Mouse (Mus musculus): ENCODE data around the gene Csnk1e. TPM values are rescaled to one million over a fixed set of nuclear protein-coding genes. Genes with fewer than 3 reads are reported as not detected.

The Csnk1e gene
- polyA plus RNA-seq, 1 experiment from 2014 or later = 316 TPM

DNA sequence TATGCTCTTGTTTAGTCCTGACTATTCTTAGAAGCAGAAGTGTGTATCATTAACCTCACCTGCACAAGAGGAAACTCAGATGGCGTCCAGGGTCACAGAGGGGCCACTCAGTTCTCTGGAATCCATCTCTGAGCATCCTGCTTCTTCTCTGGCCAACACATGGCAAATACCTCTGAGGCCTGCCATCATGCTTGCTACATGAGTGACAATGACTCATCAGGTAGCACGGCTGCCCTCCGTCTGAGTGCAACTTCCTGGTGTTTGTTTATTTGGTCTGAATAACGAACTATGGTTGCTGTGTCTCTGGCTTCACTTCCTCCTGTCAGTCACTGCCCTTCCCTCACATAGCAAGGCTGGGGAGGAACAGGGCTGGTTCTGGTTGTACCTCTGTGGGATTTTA is 40.9 kb downstream of the Csnk1e start:
- Histone ChIP-seq H3K9me3 (no peaks in the 10 kb centered on the region), H3K36me3 (peaks cover 29% of the 10 kb centered on the region), H3K27ac (replicated peaks) (no peak overlapping the region), H3K4me2 (replicated peaks) (no peak overlapping the region), H3K27me3 (no peaks in the 10 kb centered on the region), H3K4me1 (no peaks in the 10 kb centered on the region), H3K4me3 (no peak overlapping the region), H3K9ac (replicated peaks) (no peak overlapping the region)
- 77% methylated on average over 4 of the region's 4 CpGs for WGBS
- no peak for ATAC-seq (replicated peaks)

DNA sequence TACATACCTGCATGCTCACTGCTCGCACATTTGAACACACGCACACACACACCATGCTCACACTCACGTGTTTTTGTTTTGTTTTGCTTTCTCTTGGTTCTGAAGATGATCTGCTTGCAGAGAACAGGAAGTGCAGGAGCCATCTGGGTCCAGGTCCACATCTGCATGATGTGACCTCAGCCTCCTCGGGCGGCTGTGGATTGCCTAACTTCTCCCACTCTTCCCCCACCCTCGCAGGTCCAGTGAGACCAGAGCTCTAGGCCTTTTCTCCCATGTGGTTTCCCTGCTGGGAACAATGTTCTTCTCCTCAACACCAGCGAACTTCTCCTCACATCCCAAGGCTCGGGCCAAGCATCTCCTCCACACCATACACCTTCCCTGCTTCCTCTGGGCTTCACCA is 41.6 kb downstream of the Csnk1e start:
- Histone ChIP-seq H3K4me2 (replicated peaks) (no peak overlapping the region), H3K36me3 (peaks cover 22% of the 10 kb centered on the region), H3K9ac (replicated peaks) (no peak overlapping the region), H3K9me3 (no peaks in the 10 kb centered on the region), H3K4me1 (no peaks in the 10 kb centered on the region), H3K4me3 (no peak overlapping the region), H3K27ac (replicated peaks) (no peak overlapping the region), H3K27me3 (no peaks in the 10 kb centered on the region)
- 89% methylated on average over 8 of the region's 8 CpGs for WGBS
- ATAC-seq (replicated peaks) = no peak

DNA sequence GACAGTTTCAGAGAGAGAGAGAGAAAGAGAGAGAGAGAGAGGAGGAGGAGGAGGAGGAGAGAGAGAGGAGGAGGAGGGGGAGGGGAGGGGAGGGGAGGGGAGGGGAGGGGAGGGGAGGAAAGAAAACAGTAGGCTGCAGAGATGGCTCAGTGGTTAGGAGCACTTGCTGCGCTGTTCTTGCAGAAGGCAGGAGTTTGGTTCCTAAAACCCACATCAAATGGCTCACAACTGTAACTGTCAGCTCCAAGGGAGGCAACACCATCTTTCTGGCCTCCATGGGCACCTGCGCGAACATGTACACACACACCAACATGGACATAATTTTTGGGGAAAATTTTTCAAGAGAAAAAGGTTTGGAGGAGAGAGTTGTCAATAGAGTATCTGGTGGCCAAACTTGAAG is 42.2 kb downstream of the Csnk1e start:
- Histone ChIP-seq H3K36me3 (peaks cover 16% of the 10 kb centered on the region), H3K9me3 (no peaks in the 10 kb centered on the region), H3K27me3 (no peaks in the 10 kb centered on the region), H3K4me2 (replicated peaks) (no peak overlapping the region), H3K27ac (replicated peaks) (no peak overlapping the region), H3K9ac (replicated peaks) (no peak overlapping the region), H3K4me3 (no peak overlapping the region), H3K4me1 (no peaks in the 10 kb centered on the region)
- 93% methylated on average over 3 of the region's 3 CpGs for WGBS
- ATAC-seq (replicated peaks) = no peak

DNA sequence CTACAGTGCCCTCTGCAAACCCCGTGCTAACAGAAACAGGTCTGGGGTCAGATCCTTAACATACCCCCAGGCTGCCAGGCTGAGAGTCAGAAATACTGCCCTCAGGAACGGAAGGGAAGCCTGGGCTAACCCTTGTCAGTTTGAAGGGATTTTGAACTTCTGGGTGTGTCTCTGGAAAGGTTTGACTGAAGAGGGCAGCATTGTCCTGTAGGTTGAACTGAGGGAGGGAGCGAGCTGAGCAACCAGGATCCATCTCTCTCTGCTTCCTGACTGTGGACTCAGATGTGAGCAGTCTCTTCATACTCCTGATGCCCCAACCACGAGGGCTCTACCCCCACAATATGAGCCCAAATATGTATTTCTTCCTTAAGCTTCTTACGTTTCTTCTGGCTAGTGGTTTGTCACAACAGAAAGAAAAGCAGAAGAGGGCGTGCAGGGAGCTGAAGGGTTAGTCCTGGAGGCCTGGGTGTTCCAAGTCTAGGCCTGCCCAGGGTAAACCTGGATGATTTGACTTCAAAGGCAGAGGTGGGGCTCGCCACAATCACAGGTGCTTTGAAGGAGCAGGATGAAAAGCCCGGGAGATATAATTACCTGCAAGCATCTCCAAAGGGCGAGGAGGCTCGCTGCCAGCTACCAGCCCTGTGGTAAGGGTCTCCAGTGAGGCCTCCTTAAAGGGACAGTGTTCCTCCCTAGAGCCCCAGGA is 43.9 kb downstream of the Csnk1e start:
- H3K36me3 ChIP-seq = peaks cover 4% of the 10 kb centered on the region; the same call in 1 of the 2 replicates
- no peak overlapping the region for H3K4me2 ChIP-seq (replicated peaks)
- no peak overlapping the region for H3K27ac ChIP-seq (replicated peaks)
- 57% methylated on average over 10 of the region's 10 CpGs for WGBS
- no peak overlapping the region for H3K9ac ChIP-seq (replicated peaks)
- H3K27me3 ChIP-seq = no peaks in the 10 kb centered on the region
- no peak for ATAC-seq (replicated peaks)
- H3K4me1 ChIP-seq = no peaks in the 10 kb centered on the region
- no peaks in the 10 kb centered on the region for H3K9me3 ChIP-seq
- H3K4me3 ChIP-seq = no peak overlapping the region

DNA sequence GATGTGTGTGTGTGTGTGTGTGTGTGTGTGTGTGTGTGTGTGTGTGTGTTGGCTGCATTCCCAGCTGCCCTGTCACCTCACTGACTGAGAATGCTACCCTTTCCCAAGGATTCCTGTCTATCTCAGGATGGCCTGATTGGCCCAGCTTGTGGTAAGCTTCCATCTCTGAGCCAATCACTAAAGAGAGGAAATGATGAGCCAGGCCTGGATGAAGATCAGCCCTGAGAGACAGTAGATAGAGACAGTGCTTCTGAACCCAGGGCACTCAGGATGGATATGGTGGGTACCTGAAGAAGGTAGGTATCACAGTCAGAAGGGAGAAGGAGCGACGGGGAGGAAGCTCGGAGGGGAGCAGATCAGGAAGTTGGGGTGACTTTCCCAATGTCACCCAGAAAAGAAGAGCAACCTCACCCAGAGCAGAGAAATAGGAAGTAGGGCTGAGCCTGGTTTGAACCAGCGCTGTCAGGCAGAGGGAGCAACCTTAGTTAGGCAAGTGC is 46.2 kb downstream of the Csnk1e start:
- Histone ChIP-seq H3K4me2 (replicated peaks) (no peak overlapping the region), H3K27ac (replicated peaks) (no peak overlapping the region), H3K9ac (replicated peaks) (no peak overlapping the region), H3K4me1 (no peaks in the 10 kb centered on the region; the same call in 1 of the 2 replicates), H3K27me3 (no peaks in the 10 kb centered on the region; the same call in 1 of the 2 replicates), H3K4me3 (no peak overlapping the region), H3K36me3 (no peaks in the 10 kb centered on the region), H3K9me3 (no peaks in the 10 kb centered on the region)
- no peak for ATAC-seq (replicated peaks)
- 90% methylated on average over 4 of the region's 4 CpGs for WGBS

DNA sequence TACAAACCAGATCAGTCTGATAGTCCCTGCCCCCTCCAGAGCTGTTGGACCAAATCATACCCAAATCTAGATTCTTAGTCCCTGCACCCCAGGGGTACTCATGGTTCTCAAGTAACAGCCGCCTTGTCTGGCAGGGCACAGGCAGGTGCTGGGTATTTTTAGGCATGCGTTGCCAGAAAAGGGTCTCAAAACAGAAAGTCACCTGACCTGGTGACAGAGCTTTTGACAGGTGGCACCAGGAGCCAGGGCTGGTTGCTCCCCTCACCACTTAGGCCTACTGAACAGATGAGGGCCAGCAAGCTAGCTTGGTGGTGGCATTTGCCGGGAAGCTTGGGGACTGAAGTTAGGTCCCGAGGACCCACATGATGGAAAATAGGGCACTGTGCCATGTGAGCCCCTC is 48.8 kb downstream of the Csnk1e start:
- H3K27me3 ChIP-seq = no peaks in the 10 kb centered on the region; the same call in 1 of the 2 replicates
- no peak overlapping the region for H3K9ac ChIP-seq (replicated peaks)
- 87% methylated on average over 4 of the region's 4 CpGs for WGBS
- no peak overlapping the region for H3K4me3 ChIP-seq
- ATAC-seq (replicated peaks) = no peak
- no peak overlapping the region for H3K4me2 ChIP-seq (replicated peaks)
- no peaks in the 10 kb centered on the region for H3K36me3 ChIP-seq
- H3K9me3 ChIP-seq = no peaks in the 10 kb centered on the region
- H3K27ac ChIP-seq (replicated peaks) = no peak overlapping the region
- H3K4me1 ChIP-seq = peaks cover 15% of the 10 kb centered on the region

DNA sequence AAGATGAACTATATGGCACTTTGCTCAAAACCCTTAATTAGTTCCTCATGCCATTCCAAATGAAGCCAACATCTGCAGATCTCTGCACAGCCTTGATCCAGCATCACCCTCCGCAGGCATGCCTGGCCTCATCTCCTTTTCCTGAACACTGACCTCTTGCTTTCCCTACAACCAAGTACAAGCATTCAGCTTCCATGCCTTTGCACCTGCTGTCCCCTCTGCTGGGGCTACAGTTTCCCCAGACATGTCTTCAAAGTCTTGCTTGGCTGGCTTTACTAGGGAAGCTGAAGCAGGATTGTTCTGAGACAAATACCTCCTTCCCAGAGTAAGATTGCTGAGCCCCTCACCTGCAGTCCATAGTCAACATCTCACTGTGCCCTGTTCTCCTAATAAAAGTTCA is 51.1 kb downstream of the Csnk1e start:
- H3K9ac ChIP-seq (replicated peaks) = no peak overlapping the region
- no peak overlapping the region for H3K27ac ChIP-seq (replicated peaks)
- H3K4me1 ChIP-seq = peaks cover 32% of the 10 kb centered on the region
- H3K9me3 ChIP-seq = no peaks in the 10 kb centered on the region
- peak overlapping the region; percentile 95; the same call in 1 of the 2 replicates for H3K4me3 ChIP-seq
- 70% methylated on average over 1 of the region's 1 CpGs for WGBS
- no peak for ATAC-seq (replicated peaks)
- H3K36me3 ChIP-seq = no peaks in the 10 kb centered on the region
- no peak overlapping the region for H3K4me2 ChIP-seq (replicated peaks)
- no peaks in the 10 kb centered on the region; the same call in 1 of the 2 replicates for H3K27me3 ChIP-seq

DNA sequence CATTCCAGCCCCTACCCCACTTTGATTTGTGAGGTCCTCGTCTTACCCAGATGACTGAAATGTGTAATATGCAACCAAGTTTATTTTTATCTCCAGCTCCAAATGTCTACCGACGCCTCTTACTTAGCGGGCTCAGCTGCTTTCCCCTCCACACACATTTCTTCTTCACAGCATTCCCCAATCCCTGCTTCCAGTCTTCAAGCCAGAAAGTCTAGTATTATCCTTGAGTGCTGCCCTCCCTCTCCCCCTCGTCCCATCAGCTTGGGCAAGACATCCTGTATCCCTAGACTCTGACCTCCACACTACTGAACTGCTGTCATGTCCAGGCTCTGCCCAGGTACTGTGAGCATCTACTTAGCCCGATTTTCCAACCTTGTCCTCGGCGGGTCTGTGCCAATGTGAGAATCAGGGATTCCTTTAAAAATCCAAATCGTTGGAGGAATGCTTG is 51.6 kb downstream of the Csnk1e start:
- H3K27ac ChIP-seq (replicated peaks) = peak overlapping the region; percentile 50; the same call in 1 of the 2 replicates

DNA sequence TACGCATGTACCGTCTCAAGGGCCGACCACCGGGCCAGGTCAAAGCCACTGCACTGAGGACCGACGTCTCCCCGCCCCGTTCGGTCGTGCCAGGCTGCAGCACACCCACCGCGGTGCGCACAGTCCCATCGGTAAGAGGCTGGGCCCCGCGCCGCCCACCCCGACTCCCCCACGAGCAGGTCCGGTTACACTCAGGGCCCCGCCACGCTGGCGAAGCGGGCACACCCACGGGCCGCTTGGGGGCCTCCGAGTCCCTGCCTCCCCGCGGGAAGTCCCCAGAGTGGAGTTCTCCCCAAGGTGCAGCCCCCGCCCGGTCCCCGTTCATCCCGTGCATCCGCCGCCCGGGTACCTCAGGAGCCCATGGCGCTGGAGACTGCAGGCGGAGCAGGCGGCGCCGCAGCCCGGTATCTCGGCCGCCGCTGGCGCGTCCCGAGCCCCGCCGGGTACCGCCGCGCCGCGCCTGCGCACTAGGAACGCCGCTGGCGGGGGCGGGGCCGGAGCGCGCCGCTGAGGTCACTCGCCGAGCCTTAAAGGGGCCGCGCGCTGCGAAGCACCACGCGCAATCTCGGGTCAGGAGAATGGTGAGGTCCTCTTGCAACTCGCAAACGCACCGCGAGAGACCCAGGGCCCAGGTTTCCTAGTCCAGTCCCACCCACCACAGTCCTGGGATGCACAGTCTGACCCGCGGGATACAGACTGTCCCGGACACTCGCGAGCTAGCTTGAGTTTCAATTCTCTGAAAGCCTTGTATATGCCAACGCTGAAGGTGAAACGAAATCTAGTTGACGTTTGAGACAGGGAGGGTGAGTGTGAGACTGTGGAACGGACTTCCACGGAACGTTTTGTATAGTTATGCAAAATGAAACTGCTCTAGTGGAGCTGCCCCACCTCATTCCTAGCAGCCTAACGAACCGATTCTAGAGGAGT is 52.3 kb downstream of the Csnk1e start, which contains the start of gene Tmem184b:
Gene Tmem184b (minus strand): TSS at position 734 of the 927 bp plus-strand sequence.
- H3K36me3 ChIP-seq = no peaks in the 10 kb centered on the region
- peak; percentile 93 for ATAC-seq (replicated peaks)
- H3K27ac ChIP-seq (replicated peaks) = peak within 1 kb of the TSS; percentile 80
- peak within 1 kb of the TSS; percentile 96 for H3K9ac ChIP-seq (replicated peaks)
- peak within 1 kb of the TSS; percentile 95 for H3K4me3 ChIP-seq
- H3K27me3 ChIP-seq = no peaks in the 10 kb centered on the region; the same call in 1 of the 2 replicates
- under 1% methylated on average over 77 of the region's 90 CpGs for WGBS
- peak within 1 kb of the TSS; percentile 86 for H3K4me2 ChIP-seq (replicated peaks)
- no peaks in the 10 kb centered on the region for H3K9me3 ChIP-seq
- peaks cover 32% of the 10 kb centered on the region for H3K4me1 ChIP-seq

More for the DNA sequence above, 51.6 kb downstream of the Csnk1e start:
- Histone ChIP-seq H3K4me2 (replicated peaks) (peak overlapping the region; percentile 86), H3K27me3 (no peaks in the 10 kb centered on the region; the same call in 1 of the 2 replicates), H3K4me1 (peaks cover 32% of the 10 kb centered on the region), H3K36me3 (no peaks in the 10 kb centered on the region), H3K4me3 (peak overlapping the region; percentile 95), H3K9me3 (no peaks in the 10 kb centered on the region), H3K9ac (replicated peaks) (peak overlapping the region; percentile 96)
- 18% methylated on average over 9 of the region's 9 CpGs for WGBS
- ATAC-seq (replicated peaks) = no peak

DNA sequence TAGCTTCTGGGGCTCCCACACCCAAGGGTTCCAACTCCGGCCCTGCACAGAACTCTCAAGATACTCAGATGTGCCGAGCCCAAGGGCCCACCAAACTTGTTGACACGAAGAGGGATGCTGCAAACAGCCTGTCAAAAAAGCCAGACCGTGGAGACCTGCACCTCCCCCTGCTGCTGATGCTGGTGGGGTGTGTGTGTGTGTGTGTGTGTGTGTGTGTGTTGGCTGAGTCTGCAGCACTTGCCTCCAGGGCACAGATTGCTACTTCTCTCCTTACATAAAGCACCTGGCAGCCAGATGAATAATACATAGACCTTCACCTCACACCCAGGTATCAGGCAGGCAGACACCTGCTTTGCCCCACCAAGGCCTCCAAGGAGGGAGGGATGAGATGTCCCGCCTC is 53.2 kb downstream of the Csnk1e start:
- peak overlapping the region; percentile 96 for H3K9ac ChIP-seq (replicated peaks)
- no peaks in the 10 kb centered on the region for H3K36me3 ChIP-seq
- no peaks in the 10 kb centered on the region for H3K9me3 ChIP-seq
- WGBS = 18% methylated on average over 5 of the region's 5 CpGs
- H3K27me3 ChIP-seq = no peaks in the 10 kb centered on the region; the same call in 1 of the 2 replicates
- ATAC-seq (replicated peaks) = no peak
- peaks cover 32% of the 10 kb centered on the region for H3K4me1 ChIP-seq
- peak overlapping the region; percentile 95 for H3K4me3 ChIP-seq
- peak overlapping the region; percentile 86 for H3K4me2 ChIP-seq (replicated peaks)
- H3K27ac ChIP-seq (replicated peaks) = no peak overlapping the region; the same call in 1 of the 2 replicates

DNA sequence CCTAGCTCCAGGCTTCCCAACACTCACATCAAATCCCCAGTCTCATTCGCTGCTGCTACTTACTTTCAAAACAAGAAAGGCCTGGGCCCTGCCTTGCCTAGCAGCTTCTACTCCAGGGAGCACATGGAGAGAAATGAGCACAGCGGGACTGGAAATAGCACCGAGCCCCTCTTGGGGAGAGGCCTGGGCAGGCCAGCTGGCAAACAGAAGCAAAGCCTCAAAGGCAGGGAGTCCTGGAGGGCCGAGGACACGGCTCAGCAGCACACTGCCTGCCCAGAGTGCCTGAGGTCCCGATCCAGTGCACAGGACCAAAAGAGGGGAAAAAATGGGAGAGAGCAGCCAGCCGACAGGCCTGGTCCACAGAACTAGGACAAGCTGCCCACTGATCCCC is 54.4 kb downstream of the Csnk1e start:
- no peaks in the 10 kb centered on the region for H3K36me3 ChIP-seq
- no peaks in the 10 kb centered on the region for H3K9me3 ChIP-seq
- WGBS = 58% methylated on average over 7 of the region's 7 CpGs
- no peak overlapping the region for H3K9ac ChIP-seq (replicated peaks)
- ATAC-seq (replicated peaks) = no peak
- H3K27ac ChIP-seq (replicated peaks) = no peak overlapping the region
- no peaks in the 10 kb centered on the region; the same call in 1 of the 2 replicates for H3K27me3 ChIP-seq
- H3K4me1 ChIP-seq = peaks cover 32% of the 10 kb centered on the region
- no peak overlapping the region for H3K4me3 ChIP-seq
- no peak overlapping the region for H3K4me2 ChIP-seq (replicated peaks)

Measured in forebrain, embryonic 15.5 days (tissue).